Mouse (Mus musculus): ENCODE data around the gene Schip1. TPM values are rescaled to one million over a fixed set of nuclear protein-coding genes. Genes with fewer than 3 reads are reported as not detected.

Gene Schip1
- polyA plus RNA-seq, 2 experiments, result 12.1 to 18.9 TPM

GRCm38 (mm10) chr3:68575636-68576340 lies 511.2 kb downstream of the Schip1 start:
- no peaks in the 10 kb centered on the region for H3K9me3 ChIP-seq (ENCODE audit: control insufficient read depth, low read length)
- no peaks in the 10 kb centered on the region for H3K27me3 ChIP-seq (ENCODE audit: control insufficient read depth, insufficient read depth, low read length)
- no peak overlapping the region for H3K4me3 ChIP-seq (replicated peaks; ENCODE audit: low read length)
- ATAC-seq (ENCODE audit: low FRiP score, low read depth) (no peak), DNase-seq (ENCODE audit: low spot score) (no peak)
- no peak overlapping the region for H3K9ac ChIP-seq (ENCODE audit: low read depth, low read length, severe bottlenecking)
- no peak overlapping the region for H3K27ac ChIP-seq (replicated peaks; ENCODE audit: low read depth, low read length)
- WGBS, result 62% methylated on average over 10 of the region's 10 CpGs
- H3K4me2 ChIP-seq (replicated peaks; ENCODE audit: low read depth, low read length, severe bottlenecking), result no peak overlapping the region
- no peaks in the 10 kb centered on the region for H3K36me3 ChIP-seq (ENCODE audit: control insufficient read depth, insufficient read depth, low read length)
- H3K4me1 ChIP-seq (ENCODE audit: control insufficient read depth, insufficient read depth, low read length), result peaks cover 18% of the 10 kb centered on the region
- no peak for TF ChIP-seq POLR2A (IDR thresholded peaks at IDR 0.05; ENCODE audit: borderline replicate concordance, extremely low read depth, insufficient read depth, insufficient read length)

GRCm38 (mm10) chr3:68576431-68576830 lies 511.8 kb downstream of the Schip1 start:
- ATAC-seq (ENCODE audit: low FRiP score, low read depth), result peak; percentile 15; the same call in 1 of the 2 replicates
- H3K27ac ChIP-seq (replicated peaks; ENCODE audit: low read depth, low read length), result no peak overlapping the region
- 13% methylated on average over 7 of the region's 7 CpGs for WGBS
- DNase-seq (ENCODE audit: low spot score), result no peak
- TF ChIP-seq POLR2A (IDR thresholded peaks at IDR 0.05; ENCODE audit: borderline replicate concordance, extremely low read depth, insufficient read depth, insufficient read length), result no peak
- no peaks in the 10 kb centered on the region for H3K36me3 ChIP-seq (ENCODE audit: control insufficient read depth, insufficient read depth, low read length)
- H3K4me3 ChIP-seq (replicated peaks; ENCODE audit: low read length), result no peak overlapping the region
- no peaks in the 10 kb centered on the region for H3K27me3 ChIP-seq (ENCODE audit: control insufficient read depth, insufficient read depth, low read length)
- peak overlapping the region; percentile 25; the same call in 1 of the 2 replicates for H3K9ac ChIP-seq (ENCODE audit: low read depth, low read length, severe bottlenecking)
- H3K4me1 ChIP-seq (ENCODE audit: control insufficient read depth, insufficient read depth, low read length), result peaks cover 18% of the 10 kb centered on the region
- H3K9me3 ChIP-seq (ENCODE audit: control insufficient read depth, low read length), result no peaks in the 10 kb centered on the region
- 0 out of 2 replicates have a peak overlapping the region, but pooled peaks have one; percentile 5 for H3K4me2 ChIP-seq (replicated peaks; ENCODE audit: low read depth, low read length, severe bottlenecking)

GRCm38 (mm10) chr3:68576948-68577347 lies 512.3 kb downstream of the Schip1 start:
- 47% methylated on average over 5 of the region's 5 CpGs for WGBS
- Histone ChIP-seq H3K4me2 (replicated peaks; ENCODE audit: low read depth, low read length, severe bottlenecking) (no peak overlapping the region), H3K27ac (replicated peaks; ENCODE audit: low read depth, low read length) (no peak overlapping the region), H3K36me3 (ENCODE audit: control insufficient read depth, insufficient read depth, low read length) (no peaks in the 10 kb centered on the region), H3K9ac (ENCODE audit: low read depth, low read length, severe bottlenecking) (no peak overlapping the region), H3K27me3 (ENCODE audit: control insufficient read depth, insufficient read depth, low read length) (no peaks in the 10 kb centered on the region), H3K4me1 (ENCODE audit: control insufficient read depth, insufficient read depth, low read length) (peaks cover 18% of the 10 kb centered on the region), H3K9me3 (ENCODE audit: control insufficient read depth, low read length) (no peaks in the 10 kb centered on the region), H3K4me3 (replicated peaks; ENCODE audit: low read length) (no peak overlapping the region)
- DNase-seq (ENCODE audit: low spot score), result no peak
- no peak for ATAC-seq (ENCODE audit: low FRiP score, low read depth)
- TF ChIP-seq POLR2A (IDR thresholded peaks at IDR 0.05; ENCODE audit: borderline replicate concordance, extremely low read depth, insufficient read depth, insufficient read length), result no peak

GRCm38 (mm10) chr3:68581591-68581990 lies 517.0 kb downstream of the Schip1 start:
- TF ChIP-seq POLR2A (IDR thresholded peaks at IDR 0.05; ENCODE audit: borderline replicate concordance, extremely low read depth, insufficient read depth, insufficient read length), result no peak
- DNase-seq (ENCODE audit: low spot score) (no peak), ATAC-seq (ENCODE audit: low FRiP score, low read depth) (no peak)
- no peak overlapping the region for H3K4me3 ChIP-seq (replicated peaks; ENCODE audit: low read length)
- H3K27ac ChIP-seq (replicated peaks; ENCODE audit: low read depth, low read length), result no peak overlapping the region
- no peaks in the 10 kb centered on the region for H3K36me3 ChIP-seq (ENCODE audit: control insufficient read depth, insufficient read depth, low read length)
- no peaks in the 10 kb centered on the region for H3K27me3 ChIP-seq (ENCODE audit: control insufficient read depth, insufficient read depth, low read length)
- no peak overlapping the region for H3K9ac ChIP-seq (ENCODE audit: low read depth, low read length, severe bottlenecking)
- peaks cover 32% of the 10 kb centered on the region for H3K4me1 ChIP-seq (ENCODE audit: control insufficient read depth, insufficient read depth, low read length)
- H3K4me2 ChIP-seq (replicated peaks; ENCODE audit: low read depth, low read length, severe bottlenecking), result no peak overlapping the region
- WGBS, result 53% methylated on average over 13 of the region's 13 CpGs
- H3K9me3 ChIP-seq (ENCODE audit: control insufficient read depth, low read length), result no peaks in the 10 kb centered on the region

- Histone ChIP-seq H3K27me3 (ENCODE audit: control insufficient read depth, insufficient read depth, low read length) (no peaks in the 10 kb centered on the region), H3K9me3 (ENCODE audit: control insufficient read depth, low read length) (no peaks in the 10 kb centered on the region), H3K4me3 (replicated peaks; ENCODE audit: low read length) (no peak overlapping the region), H3K4me2 (replicated peaks; ENCODE audit: low read depth, low read length, severe bottlenecking) (no peak overlapping the region), H3K36me3 (ENCODE audit: control insufficient read depth, insufficient read depth, low read length) (no peaks in the 10 kb centered on the region), H3K27ac (replicated peaks; ENCODE audit: low read depth, low read length) (no peak overlapping the region), H3K9ac (ENCODE audit: low read depth, low read length, severe bottlenecking) (no peak overlapping the region), H3K4me1 (ENCODE audit: control insufficient read depth, insufficient read depth, low read length) (peaks cover 37% of the 10 kb centered on the region)
- DNase-seq (ENCODE audit: low spot score) (no peak), ATAC-seq (ENCODE audit: low FRiP score, low read depth) (no peak)
- 53% methylated on average over 12 of the region's 12 CpGs for whole genome bisulfite sequencing
- TF ChIP-seq POLR2A (IDR thresholded peaks at IDR 0.05; ENCODE audit: borderline replicate concordance, extremely low read depth, insufficient read depth, insufficient read length), result no peak
These were observed 517.6 kb downstream of the Schip1 start for GRCm38 (mm10) chr3:68582103-68582740.
